Mouse (Mus musculus): ENCODE measurements at regions not wholly inside any gene's neighbourhood (a gene's known extent, or its start where the extent isn't known, plus 50 kb on each side); places are given as distances from the start of the nearest gene placed in this dataset.

- 70% methylated on average over 10 of the region's 10 CpGs for WGBS
- no peak overlapping the region for H3K9ac ChIP-seq
- no peak overlapping the region for H3K4me2 ChIP-seq (ENCODE audit: low read depth)
- H3K4me3 ChIP-seq (ENCODE audit: low read depth, low read length) = no peak overlapping the region
- no peaks in the 10 kb centered on the region for H3K36me3 ChIP-seq (ENCODE audit: insufficient read depth)
- TF ChIP-seq CTCF (IDR thresholded peaks at IDR 0.05; ENCODE audit: low read depth) = no peak
- DNase-seq = no peak
- H3K27me3 ChIP-seq (ENCODE audit: insufficient read depth, low read length) = no peaks in the 10 kb centered on the region
- H3K9me3 ChIP-seq (ENCODE audit: low read length) = no peaks in the 10 kb centered on the region
- H3K4me1 ChIP-seq (ENCODE audit: insufficient read depth) = no peaks in the 10 kb centered on the region
- no peak overlapping the region for H3K27ac ChIP-seq (ENCODE audit: low read depth, low read length)
- no peak for ATAC-seq
Measured at GRCm38 (mm10) chr17:63806360-63806759, 56.5 kb upstream of the Fer start.

GRCm38 (mm10) chr17:63807590-63808228, 55.2 kb upstream of the Fer start:
- H3K4me1 ChIP-seq (ENCODE audit: insufficient read depth) = no peaks in the 10 kb centered on the region
- WGBS = 11% methylated on average over 9 of the region's 9 CpGs
- H3K27ac ChIP-seq (ENCODE audit: low read depth, low read length) = no peak overlapping the region
- no peaks in the 10 kb centered on the region for H3K36me3 ChIP-seq (ENCODE audit: insufficient read depth)
- peak; percentile 90 for ATAC-seq
- TF ChIP-seq CTCF (IDR thresholded peaks at IDR 0.05; ENCODE audit: low read depth) = no peak
- H3K4me3 ChIP-seq (ENCODE audit: low read depth, low read length) = no peak overlapping the region
- H3K9ac ChIP-seq = no peak overlapping the region
- no peaks in the 10 kb centered on the region for H3K9me3 ChIP-seq (ENCODE audit: low read length)
- no peaks in the 10 kb centered on the region for H3K27me3 ChIP-seq (ENCODE audit: insufficient read depth, low read length)
- DNase-seq = peak; percentile 46
- H3K4me2 ChIP-seq (ENCODE audit: low read depth) = no peak overlapping the region

- Histone ChIP-seq H3K9me3 (ENCODE audit: low read length) (no peaks in the 10 kb centered on the region), H3K4me1 (ENCODE audit: insufficient read depth) (no peaks in the 10 kb centered on the region), H3K27ac (ENCODE audit: low read depth, low read length) (no peak overlapping the region), H3K36me3 (ENCODE audit: insufficient read depth) (no peaks in the 10 kb centered on the region), H3K4me2 (ENCODE audit: low read depth) (no peak overlapping the region), H3K9ac (no peak overlapping the region), H3K4me3 (ENCODE audit: low read depth, low read length) (no peak overlapping the region), H3K27me3 (ENCODE audit: insufficient read depth, low read length) (no peaks in the 10 kb centered on the region)
- WGBS = 10% methylated on average over 6 of the region's 6 CpGs
- DNase-seq = peak; percentile 22
- TF ChIP-seq CTCF (IDR thresholded peaks at IDR 0.05; ENCODE audit: low read depth) = no peak
- ATAC-seq = no peak
Measured at GRCm38 (mm10) chr17:63808756-63809155, 54.1 kb upstream of the Fer start.

- TF ChIP-seq CTCF (IDR thresholded peaks at IDR 0.05; ENCODE audit: low read depth) = no peak
- no peak overlapping the region for H3K9ac ChIP-seq
- 71% methylated on average over 9 of the region's 9 CpGs for WGBS
- no peaks in the 10 kb centered on the region for H3K27me3 ChIP-seq (ENCODE audit: insufficient read depth, low read length)
- DNase-seq (no peak), ATAC-seq (no peak)
- no peaks in the 10 kb centered on the region for H3K4me1 ChIP-seq (ENCODE audit: insufficient read depth)
- no peaks in the 10 kb centered on the region for H3K36me3 ChIP-seq (ENCODE audit: insufficient read depth)
- H3K4me2 ChIP-seq (ENCODE audit: low read depth) = no peak overlapping the region
- H3K4me3 ChIP-seq (ENCODE audit: low read depth, low read length) = no peak overlapping the region
- H3K9me3 ChIP-seq (ENCODE audit: low read length) = no peaks in the 10 kb centered on the region
- H3K27ac ChIP-seq (ENCODE audit: low read depth, low read length) = no peak overlapping the region
Measured at GRCm38 (mm10) chr17:63811246-63811785, 51.5 kb upstream of the Fer start.

GRCm38 (mm10) chr17:63812586-63812985, 50.3 kb upstream of the Fer start:
- H3K27me3 ChIP-seq (ENCODE audit: insufficient read depth, low read length) = no peaks in the 10 kb centered on the region
- H3K4me1 ChIP-seq (ENCODE audit: insufficient read depth) = no peaks in the 10 kb centered on the region
- H3K4me2 ChIP-seq (ENCODE audit: low read depth) = no peak overlapping the region
- DNase-seq (no peak), ATAC-seq (no peak)
- no peaks in the 10 kb centered on the region for H3K36me3 ChIP-seq (ENCODE audit: insufficient read depth)
- H3K9ac ChIP-seq = no peak overlapping the region
- no peak for TF ChIP-seq CTCF (IDR thresholded peaks at IDR 0.05; ENCODE audit: low read depth)
- no peaks in the 10 kb centered on the region for H3K9me3 ChIP-seq (ENCODE audit: low read length)
- WGBS = 29% methylated on average over 3 of the region's 3 CpGs
- H3K4me3 ChIP-seq (ENCODE audit: low read depth, low read length) = no peak overlapping the region
- no peak overlapping the region for H3K27ac ChIP-seq (ENCODE audit: low read depth, low read length)

All from forebrain, postnatal 0 days (tissue).